Mouse (Mus musculus) hindbrain, embryonic 16.5 days (tissue): ENCODE measurements around the gene Clec4g. TPM values are rescaled to one million over a fixed set of nuclear protein-coding genes. Genes with fewer than 3 reads are reported as not detected.
"Not testable (repeated sequence)": the region's sequence is repeated elsewhere in the genome, so short reads cannot be mapped to it uniquely, and the experiment has no call there.

Experiments
- ATAC-seq: fragments of 200-750 bp; cut with Nextera tagmentation; 2 replicates; pipeline ENCODE4 v1.8.0; 2017; ENCODE audit warnings: moderate TSS enrichment, moderate library complexity
- H3K27ac ChIP-seq: fragments of 300-500 bp; sonication (generic); 2 replicates; pipeline ENCODE4 v1.5.1; 2014; ENCODE audit warnings: low read depth, mild to moderate bottlenecking, control low read depth, low read length, moderate library complexity
- H3K27me3 ChIP-seq: fragments of 300-500 bp; sonication (generic); replicated peaks from 2 replicates; pipeline ENCODE4 v1.6.1; 2014; ENCODE audit warnings: low read length; ENCODE audit not compliant: control insufficient read depth, insufficient read depth
- H3K36me3 ChIP-seq: fragments of 300-500 bp; sonication (generic); 2 replicates; pipeline ENCODE4 v1.6.1; 2014; ENCODE audit warnings: mild to moderate bottlenecking, low read length, moderate library complexity, mixed read lengths; ENCODE audit not compliant: control insufficient read depth, insufficient read depth
- H3K4me1 ChIP-seq: fragments of 300-500 bp; sonication (generic); 2 replicates; pipeline ENCODE4 v1.6.1; 2014; ENCODE audit warnings: low read depth, low read length; ENCODE audit not compliant: control insufficient read depth, insufficient read depth
- H3K4me2 ChIP-seq: fragments of 300-500 bp; sonication (generic); 2 replicates; pipeline ENCODE4 v1.6.1; 2014; ENCODE audit warnings: mild to moderate bottlenecking, low read length, control low read depth, moderate library complexity
- H3K4me3 ChIP-seq: fragments of 300-500 bp; sonication (generic); 2 replicates; pipeline ENCODE4 v1.5.1; 2014; ENCODE audit warnings: mild to moderate bottlenecking, low read length, control low read depth, moderate library complexity
- H3K9ac ChIP-seq: fragments of 300-500 bp; sonication (generic); 2 replicates; pipeline ENCODE4 v1.6.1; 2014; ENCODE audit warnings: low read depth, mild to moderate bottlenecking, control low read depth, low read length, moderate library complexity
- H3K9me3 ChIP-seq: fragments of 300-500 bp; sonication (generic); 2 replicates; pipeline ENCODE4 v1.6.1; 2014; ENCODE audit warnings: mild to moderate bottlenecking, low read length, moderate library complexity; ENCODE audit not compliant: control insufficient read depth
- WGBS: fragments of 180-500 bp; shearing (Covaris S2); extraction: QIAGEN DNeasy Blood & Tissue Kit; methylation state at CpG from one replicate; pipeline ENCODE4 v1.1.7; 2014; 5-methylcytosine and 5-hydroxymethylcytosine counted together
- polyA plus RNA-seq: library from polyadenylated mRNA; unstranded; fragments of >200 nt; fragmentation: Nextera tagmentation; extraction: Ambion mirVana; gene quantifications from 2 replicates; pipeline ENCODE4 v1.2.1, GENCODE M21; 2015

Clec4g gene
- not detected in 2 replicates for polyA plus RNA-seq

DNA sequence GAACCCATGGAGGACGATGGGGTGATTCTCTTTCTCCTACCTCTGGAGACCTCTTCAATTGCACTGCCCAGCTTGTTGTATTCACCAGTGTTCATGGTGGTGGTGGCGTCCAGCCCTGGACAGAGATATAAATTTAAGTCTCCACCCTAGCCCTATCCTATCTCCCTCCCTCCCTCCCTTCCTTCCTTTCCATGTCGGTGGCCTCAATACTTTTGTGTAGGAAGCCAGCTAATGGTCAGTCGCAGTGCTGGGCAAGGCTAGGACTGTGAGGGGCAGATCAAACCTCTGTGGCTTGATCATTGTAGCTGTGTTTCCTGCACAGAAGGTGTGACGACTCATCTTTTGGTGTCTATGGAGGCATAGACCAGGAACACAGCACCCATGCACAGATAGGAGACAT, at the start of gene Clec4g:
Gene Clec4g (minus strand): TSS at position 101 of the 400 bp plus-strand sequence.
- ATAC-seq: no peak
- 75% methylated on average over 5 of the region's 5 CpGs for WGBS
- Histone ChIP-seq H3K27me3 (no peaks in the 10 kb centered on the region), H3K4me2 (no peak within 1 kb of the TSS), H3K4me1 (no peaks in the 10 kb centered on the region), H3K27ac (no peak within 1 kb of the TSS), H3K4me3 (no peak within 1 kb of the TSS), H3K36me3 (no peaks in the 10 kb centered on the region), H3K9ac (no peak within 1 kb of the TSS), H3K9me3 (no peaks in the 10 kb centered on the region)

DNA sequence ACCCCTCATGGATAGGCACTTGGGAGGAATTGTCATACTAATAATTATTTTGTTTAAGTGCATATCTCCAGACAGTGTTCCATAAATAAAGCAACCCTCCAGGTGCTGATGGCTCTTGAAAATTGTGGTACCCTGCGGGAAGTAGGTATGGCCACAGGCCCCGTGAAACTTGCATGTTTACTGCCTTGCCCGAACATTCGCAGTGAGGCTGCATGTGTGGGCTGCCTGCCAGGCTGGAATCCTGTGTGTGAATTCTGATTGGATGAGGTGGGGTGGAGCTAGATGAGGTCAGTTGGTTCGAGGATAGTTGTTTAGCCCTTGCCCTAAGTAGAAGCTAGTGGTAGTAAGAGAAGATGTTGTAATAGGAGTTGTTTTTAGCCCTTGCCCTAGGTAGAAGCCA, 48.2 kb upstream of the Clec4g start:
- H3K9ac ChIP-seq, H3K36me3 ChIP-seq, H3K4me2 ChIP-seq, H3K27me3 ChIP-seq, H3K27ac ChIP-seq, H3K4me3 ChIP-seq, ATAC-seq, H3K4me1 ChIP-seq: not testable (repeated sequence)
- 83% methylated on average over 5 of the region's 5 CpGs for WGBS
- H3K9me3 ChIP-seq: peaks cover 17% of the 10 kb centered on the region

DNA sequence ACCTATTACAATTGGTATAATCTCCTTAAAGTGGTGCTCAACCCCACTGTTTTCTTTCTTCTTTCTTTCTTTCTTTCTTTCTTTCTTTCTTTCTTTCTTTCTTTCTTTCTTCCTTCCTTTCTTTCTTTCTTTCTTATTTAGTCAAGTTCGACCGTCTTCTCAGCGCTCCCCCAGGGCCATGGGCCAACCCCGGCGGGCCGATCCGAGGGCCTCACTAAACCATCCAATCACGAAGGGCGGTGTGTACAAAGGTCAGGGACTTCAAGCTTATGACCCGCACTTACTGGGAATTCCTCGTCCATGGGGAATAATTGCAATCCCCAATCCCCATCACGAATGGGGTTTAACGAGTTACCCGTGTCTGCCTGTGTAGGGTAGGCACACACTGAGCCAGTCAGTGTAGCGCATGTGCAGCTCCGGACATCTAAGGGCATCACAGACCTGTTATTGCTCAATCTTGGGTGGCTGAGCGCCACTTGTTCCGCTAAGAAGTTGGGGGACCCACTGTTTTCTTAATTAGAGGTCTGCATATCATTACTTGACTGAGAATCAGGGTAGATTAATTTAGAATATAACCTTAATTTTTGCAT, 33.9 kb upstream of the Clec4g start:
- Histone ChIP-seq H3K4me3 (no peak overlapping the region), H3K27ac (no peak overlapping the region), H3K4me1 (no peaks in the 10 kb centered on the region), H3K36me3 (no peaks in the 10 kb centered on the region), H3K9ac (no peak overlapping the region), H3K4me2 (no peak overlapping the region), H3K9me3 (peaks cover 6% of the 10 kb centered on the region; the same call in 1 of the 2 replicates), H3K27me3 (no peaks in the 10 kb centered on the region)
- WGBS: 69% methylated on average over 18 of the region's 18 CpGs
- peak; percentile 98 for ATAC-seq

DNA sequence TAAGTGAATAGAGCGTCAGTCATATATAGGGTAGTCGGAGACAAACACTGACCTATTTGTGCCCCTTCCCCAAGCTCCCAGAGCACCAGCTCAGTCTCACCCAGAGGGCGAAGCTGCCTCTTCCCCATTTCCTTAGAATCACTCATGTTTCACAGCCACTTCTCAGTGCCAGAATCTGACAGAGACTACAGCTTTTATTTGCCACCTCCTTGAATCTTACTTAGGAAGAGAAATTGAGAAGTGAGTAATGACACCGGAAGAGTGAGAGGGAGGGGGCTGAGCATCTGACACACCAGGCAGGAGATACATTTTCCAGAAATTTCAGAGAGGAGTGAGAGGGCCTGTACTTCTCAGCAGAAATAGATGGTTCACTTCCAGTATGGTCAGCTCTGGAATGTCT, 28.3 kb upstream of the Clec4g start, which contains the start of gene Cd209a:
Gene Cd209a (minus strand): TSS at position 224 of the 400 bp plus-strand sequence.
- Histone ChIP-seq H3K9ac (no peak within 1 kb of the TSS), H3K36me3 (no peaks in the 10 kb centered on the region), H3K4me3 (no peak within 1 kb of the TSS), H3K27ac (no peak within 1 kb of the TSS), H3K27me3 (no peaks in the 10 kb centered on the region), H3K9me3 (peaks cover 4% of the 10 kb centered on the region; the same call in 1 of the 2 replicates), H3K4me1 (no peaks in the 10 kb centered on the region), H3K4me2 (no peak within 1 kb of the TSS)
- WGBS: 90% methylated on average over 4 of the region's 4 CpGs
- ATAC-seq: no peak

DNA sequence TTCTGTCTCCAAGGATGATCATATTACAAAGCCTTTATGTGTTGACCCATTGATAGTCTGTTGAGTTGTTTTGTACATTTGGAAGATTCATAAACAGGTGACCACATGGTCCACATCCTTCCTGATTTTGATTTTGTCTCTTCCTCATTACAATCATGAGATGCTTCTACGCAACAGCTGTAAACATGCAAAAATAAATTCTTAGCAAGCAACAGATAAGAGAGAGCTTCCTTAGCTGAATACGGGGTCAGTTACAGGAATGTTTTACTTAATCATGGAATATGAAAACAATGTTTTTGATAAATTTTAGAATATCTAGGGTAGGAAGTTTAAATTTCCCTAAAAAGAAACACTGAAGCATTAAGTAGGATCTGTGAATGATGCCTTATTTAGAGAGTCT, 16.5 kb upstream of the Clec4g start:
- H3K27me3 ChIP-seq: no peaks in the 10 kb centered on the region
- H3K4me3 ChIP-seq: no peak overlapping the region
- WGBS: 92% methylated on average over 2 of the region's 2 CpGs

DNA sequence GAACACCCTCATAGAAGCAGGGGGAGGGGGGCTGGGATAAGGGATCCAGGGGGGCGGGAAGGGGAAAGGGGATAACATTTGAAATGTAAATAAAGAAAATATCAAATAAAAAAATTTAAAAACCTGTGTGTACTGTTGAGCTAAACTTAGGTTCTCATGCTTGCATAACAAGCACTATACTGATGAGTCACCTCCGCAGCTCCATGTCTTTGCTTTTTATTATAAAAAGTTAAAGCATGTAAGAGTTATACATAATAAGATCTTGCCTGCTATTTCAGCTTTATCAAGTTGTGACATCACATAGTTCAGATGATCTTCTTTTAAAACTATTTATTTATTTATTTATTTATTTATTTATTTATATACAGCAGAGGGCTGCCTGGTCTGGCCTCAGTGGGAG, 15.1 kb upstream of the Clec4g start:
- no peak overlapping the region for H3K27ac ChIP-seq
- no peak overlapping the region for H3K4me2 ChIP-seq
- no peaks in the 10 kb centered on the region for H3K4me1 ChIP-seq
- 94% methylated on average over 2 of the region's 2 CpGs for WGBS
- no peaks in the 10 kb centered on the region for H3K27me3 ChIP-seq
- no peaks in the 10 kb centered on the region for H3K36me3 ChIP-seq
- ATAC-seq: no peak
- H3K4me3 ChIP-seq: no peak overlapping the region
- H3K9ac ChIP-seq: no peak overlapping the region
- H3K9me3 ChIP-seq: no peaks in the 10 kb centered on the region

More for the DNA sequence above, 16.5 kb upstream of the Clec4g start:
- Histone ChIP-seq H3K27ac (no peak overlapping the region), H3K4me1 (no peaks in the 10 kb centered on the region), H3K9ac (no peak overlapping the region), H3K4me2 (no peak overlapping the region), H3K36me3 (no peaks in the 10 kb centered on the region), H3K9me3 (no peaks in the 10 kb centered on the region)
- no peak for ATAC-seq

DNA sequence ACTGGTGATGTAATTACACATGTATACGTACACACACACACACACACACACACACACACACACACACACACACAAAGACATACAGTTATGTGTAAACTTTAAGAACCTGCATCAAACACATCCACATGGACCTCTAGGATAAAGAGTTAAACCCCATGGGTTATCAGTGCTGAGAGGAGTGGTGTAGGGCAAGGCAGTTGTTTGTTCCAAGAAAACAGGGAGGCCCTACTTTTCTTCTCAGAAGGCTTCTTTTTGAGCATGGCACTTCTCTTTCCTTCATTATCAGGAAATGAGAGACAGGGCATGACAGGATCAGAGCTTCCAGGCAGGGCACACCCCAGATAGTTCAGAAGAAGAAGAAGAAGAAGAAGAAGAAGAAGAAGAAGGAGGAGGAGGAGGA, 13.6 kb upstream of the Clec4g start:
- Histone ChIP-seq H3K4me1 (no peaks in the 10 kb centered on the region), H3K36me3 (no peaks in the 10 kb centered on the region), H3K27ac (no peak overlapping the region), H3K27me3 (no peaks in the 10 kb centered on the region), H3K9ac (no peak overlapping the region), H3K4me2 (no peak overlapping the region), H3K9me3 (no peaks in the 10 kb centered on the region), H3K4me3 (no peak overlapping the region)
- 53% methylated on average over 1 of the region's 1 CpGs for WGBS
- no peak for ATAC-seq

DNA sequence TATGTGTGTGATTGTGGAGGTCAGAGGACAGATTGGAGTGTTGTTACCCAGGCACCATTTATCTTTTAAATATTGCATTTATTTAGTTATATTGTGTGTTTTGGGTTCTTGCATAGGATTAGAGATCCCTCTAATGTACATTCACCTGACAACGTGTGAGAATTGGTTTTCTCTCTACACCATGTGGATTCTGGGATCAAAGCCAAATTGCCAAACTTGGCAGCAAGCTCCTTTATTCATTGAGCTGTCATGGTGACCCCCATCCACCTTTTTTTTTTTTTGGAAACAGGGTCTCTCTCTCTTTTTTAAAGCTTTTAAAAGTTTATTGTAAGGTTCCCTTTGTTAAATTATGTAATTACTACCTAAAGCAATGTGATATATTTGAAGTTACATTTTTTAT, 590 bp upstream of the Clec4g start:
- H3K27me3 ChIP-seq: no peaks in the 10 kb centered on the region
- no peaks in the 10 kb centered on the region for H3K36me3 ChIP-seq
- WGBS: 41% methylated on average over 1 of the region's 1 CpGs
- no peaks in the 10 kb centered on the region for H3K9me3 ChIP-seq
- ATAC-seq: peak; percentile 40; the same call in 1 of the 2 replicates
- H3K27ac ChIP-seq: no peak overlapping the region
- H3K4me2 ChIP-seq: no peak overlapping the region
- no peak overlapping the region for H3K4me3 ChIP-seq
- H3K4me1 ChIP-seq: no peaks in the 10 kb centered on the region
- H3K9ac ChIP-seq: no peak overlapping the region

DNA sequence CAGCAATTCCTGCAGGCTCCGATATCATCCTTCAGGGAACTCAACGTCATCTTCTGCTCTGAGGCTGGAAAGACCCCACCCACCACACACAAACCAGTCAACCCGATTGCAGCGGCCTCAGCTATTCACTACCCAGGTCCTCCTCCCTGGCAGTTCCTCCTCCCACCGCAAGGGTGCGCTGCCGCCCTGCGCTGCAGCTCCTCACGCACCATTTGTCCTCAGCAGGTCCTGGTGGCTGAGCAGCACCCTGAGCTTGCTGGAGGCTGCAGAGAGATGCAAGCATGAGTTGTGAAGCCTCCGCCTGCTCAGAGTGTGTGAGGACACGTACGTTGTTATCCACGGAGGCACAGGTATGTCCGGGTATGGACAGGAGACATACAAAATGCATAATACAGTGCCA, 1.9 kb downstream of the Clec4g start:
- Histone ChIP-seq H3K9me3 (no peaks in the 10 kb centered on the region), H3K4me2 (no peak overlapping the region), H3K36me3 (no peaks in the 10 kb centered on the region), H3K4me3 (no peak overlapping the region), H3K9ac (no peak overlapping the region), H3K27ac (no peak overlapping the region), H3K4me1 (no peaks in the 10 kb centered on the region), H3K27me3 (no peaks in the 10 kb centered on the region)
- WGBS: 15% methylated on average over 14 of the region's 14 CpGs
- no peak for ATAC-seq
